Mouse (Mus musculus): Measurements from ENCODE around the gene Gm8693. TPM values are rescaled to one million over a fixed set of nuclear protein-coding genes. Genes with fewer than 3 reads are reported as not detected.
"Not testable (repeated sequence)": the region's sequence is repeated elsewhere in the genome, so short reads cannot be mapped to it uniquely, and the experiment has no call there.

The Gm8693 gene
- total RNA-seq (2014; rRNA removed) (not detected in 2 replicates), polyA plus RNA-seq (2012; rRNA removed) (not detected in 2 replicates)

GRCm38 (mm10) chr7:22692217-22692616 is at the start of gene Gm8693:
Gene Gm8693 (minus strand): TSS chr7:22692317.
- not testable (repeated sequence) for H3K9ac ChIP-seq (ENCODE audit: low read depth, low read length)

GRCm38 (mm10) chr7:22719610-22720009 is 27.5 kb upstream of the Gm8693 start, which contains the start of gene Gm4567:
Gene Gm4567 (minus strand): TSS chr7:22719710.
- not testable (repeated sequence) for H3K36me3 ChIP-seq (ENCODE audit: control insufficient read depth, insufficient read depth, low read length); H3K27ac ChIP-seq (replicated peaks; ENCODE audit: insufficient read depth, low read depth, low read length); H3K4me3 ChIP-seq (ENCODE audit: insufficient read depth, low read depth, low read length); H3K9ac ChIP-seq (ENCODE audit: low read depth, low read length); H3K79me2 ChIP-seq (ENCODE audit: control insufficient read depth, insufficient read depth, low read length); H3K4me1 ChIP-seq (ENCODE audit: control insufficient read depth, insufficient read depth, low read length); DNase-seq (ENCODE audit: extremely low read depth, low read depth, low spot score); H3K27me3 ChIP-seq (ENCODE audit: control insufficient read depth, insufficient read depth, low read length)
- WGBS, result no CpG with 5 or more reads among the region's 1 CpGs

More at GRCm38 (mm10) chr7:22692217-22692616, at the start of gene Gm8693:
- not testable (repeated sequence) for H3K36me3 ChIP-seq (ENCODE audit: control insufficient read depth, insufficient read depth, low read length); H3K27ac ChIP-seq (replicated peaks; ENCODE audit: insufficient read depth, low read depth, low read length); H3K4me3 ChIP-seq (ENCODE audit: insufficient read depth, low read depth, low read length); H3K4me1 ChIP-seq (ENCODE audit: control insufficient read depth, insufficient read depth, low read length); DNase-seq (ENCODE audit: extremely low read depth, low read depth, low spot score); H3K27me3 ChIP-seq (ENCODE audit: control insufficient read depth, insufficient read depth, low read length); H3K79me2 ChIP-seq (ENCODE audit: control insufficient read depth, insufficient read depth, low read length)
- no CpG with 5 or more reads among the region's 2 CpGs for WGBS

- H3K36me3 ChIP-seq (ENCODE audit: control insufficient read depth, insufficient read depth, low read length); H3K4me1 ChIP-seq (ENCODE audit: control insufficient read depth, insufficient read depth, low read length); H3K4me3 ChIP-seq (ENCODE audit: insufficient read depth, low read depth, low read length); H3K79me2 ChIP-seq (ENCODE audit: control insufficient read depth, insufficient read depth, low read length); H3K27me3 ChIP-seq (ENCODE audit: control insufficient read depth, insufficient read depth, low read length); H3K27ac ChIP-seq (replicated peaks; ENCODE audit: insufficient read depth, low read depth, low read length); DNase-seq (ENCODE audit: extremely low read depth, low read depth, low spot score); H3K9ac ChIP-seq (ENCODE audit: low read depth, low read length): not testable (repeated sequence)
- WGBS, result no CpG with 5 or more reads among the region's 3 CpGs
Observed at GRCm38 (mm10) chr7:22657718-22658117, 34.4 kb downstream of the Gm8693 start, which contains the start of gene Vmn1r155. Gene Vmn1r155 (plus strand): TSS chr7:22658018.

Other genes with a start within 250 kb of the Gm8693 start
- gene Gm10665, start 228.2 kb downstream of the Gm8693 start, total RNA-seq (2014; rRNA removed), result not detected in 2 replicates
- gene Gm10665, start 228.2 kb downstream of the Gm8693 start, polyA plus RNA-seq (2012; rRNA removed), result not detected in 2 replicates
- gene Vmn1r151, start 192.6 kb downstream of the Gm8693 start, total RNA-seq (2014; rRNA removed), result not detected in 2 replicates
- not detected in 2 replicates for gene Vmn1r151, start 192.6 kb downstream of the Gm8693 start, polyA plus RNA-seq (2012; rRNA removed)
- not detected in 2 replicates for gene Vmn1r152, start 169.3 kb downstream of the Gm8693 start, total RNA-seq (2014; rRNA removed)
- not detected in 2 replicates for gene Vmn1r152, start 169.3 kb downstream of the Gm8693 start, polyA plus RNA-seq (2012; rRNA removed)
- not detected in 2 replicates for gene Gm8677, start 157.4 kb downstream of the Gm8693 start, total RNA-seq (2014; rRNA removed)
- gene Gm8677, start 157.4 kb downstream of the Gm8693 start, polyA plus RNA-seq (2012; rRNA removed), result not detected in 2 replicates
- not detected in 2 replicates for gene Gm4201, start 127.0 kb downstream of the Gm8693 start, total RNA-seq (2014; rRNA removed)
- not detected in 2 replicates for gene Gm4201, start 127.0 kb downstream of the Gm8693 start, polyA plus RNA-seq (2012; rRNA removed)
- gene Gm4565, start 104.2 kb downstream of the Gm8693 start, total RNA-seq (2014; rRNA removed), result not detected in 2 replicates
- gene Gm4565, start 104.2 kb downstream of the Gm8693 start, polyA plus RNA-seq (2012; rRNA removed), result not detected in 2 replicates
- gene Vmn1r155, start 34.3 kb downstream of the Gm8693 start, total RNA-seq (2014; rRNA removed), result not detected in 2 replicates
- gene Vmn1r155, start 34.3 kb downstream of the Gm8693 start, polyA plus RNA-seq (2012; rRNA removed), result not detected in 2 replicates
- not detected in 2 replicates for gene Gm4567, start 27.4 kb upstream of the Gm8693 start, total RNA-seq (2014; rRNA removed)
- not detected in 2 replicates for gene Gm4567, start 27.4 kb upstream of the Gm8693 start, polyA plus RNA-seq (2012; rRNA removed)
- gene Vmn1r157, start 69.4 kb upstream of the Gm8693 start, total RNA-seq (2014; rRNA removed), result not detected in 2 replicates
- gene Vmn1r157, start 69.4 kb upstream of the Gm8693 start, polyA plus RNA-seq (2012; rRNA removed), result not detected in 2 replicates
- not detected in 2 replicates for gene Vmn1r158, start 98.5 kb upstream of the Gm8693 start, total RNA-seq (2014; rRNA removed)
- gene Vmn1r158, start 98.5 kb upstream of the Gm8693 start, polyA plus RNA-seq (2012; rRNA removed), result not detected in 2 replicates
- gene Vmn1r159, start 151.3 kb upstream of the Gm8693 start, total RNA-seq (2014; rRNA removed), result not detected in 2 replicates
- not detected in 2 replicates for gene Vmn1r159, start 151.3 kb upstream of the Gm8693 start, polyA plus RNA-seq (2012; rRNA removed)
- gene Vmn1r160, start 178.9 kb upstream of the Gm8693 start, total RNA-seq (2014; rRNA removed), result not detected in 2 replicates
- gene Vmn1r160, start 178.9 kb upstream of the Gm8693 start, polyA plus RNA-seq (2012; rRNA removed), result not detected in 2 replicates

Measured in liver, adult 2 months (tissue).